Mouse (Mus musculus) heart, postnatal 0 days (tissue): ENCODE measurements around the gene Carm1.

Source experiments
- CTCF ChIP-seq: IDR thresholded peaks from 2 replicates; pipeline ENCODE4 v1.5.1; 2016; ENCODE audit warnings: antibody characterized with exemption, control low read depth, low read depth
- EP300 ChIP-seq: IDR thresholded peaks from 2 replicates; pipeline ENCODE4 v1.6.1; 2016; ENCODE audit warnings: antibody characterized with exemption, low read depth

DNA sequence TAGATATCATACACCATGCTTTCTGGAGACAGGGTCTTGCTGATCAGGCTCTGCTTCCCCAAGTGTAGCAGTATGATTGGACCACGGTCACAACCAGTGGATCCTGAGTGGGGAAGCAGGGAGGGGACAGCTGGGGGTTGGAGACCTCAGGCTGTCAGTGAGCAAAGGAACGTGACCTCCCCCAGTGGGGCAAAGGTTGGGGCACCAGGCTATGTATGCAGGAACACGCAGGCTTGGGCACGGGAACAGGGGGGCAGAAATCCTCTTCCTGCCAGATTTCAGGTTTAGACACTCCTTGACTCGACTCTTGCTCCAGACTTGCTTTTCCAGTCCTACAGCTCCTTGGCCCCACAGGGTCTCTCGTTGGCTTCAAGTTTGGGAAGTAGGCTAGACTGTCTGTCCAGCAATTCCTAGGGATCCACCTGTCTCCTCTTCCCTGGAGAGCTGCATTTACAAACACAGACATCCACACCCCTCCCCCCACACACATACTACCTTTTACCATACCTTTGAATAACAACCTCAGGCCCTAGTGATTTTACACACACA lies 28.7 kb upstream of the Carm1 start:
- TF ChIP-seq CTCF = no peak
- no peak for TF ChIP-seq EP300
